Mouse (Mus musculus) hindbrain, embryonic 12.5 days (tissue): ENCODE results near the gene Stk11. TPM values are rescaled to one million over a fixed set of nuclear protein-coding genes. Genes with fewer than 3 reads are reported as not detected.
"Not testable (repeated sequence)": the region's sequence is repeated elsewhere in the genome, so short reads cannot be mapped to it uniquely, and the experiment has no call there.

Source experiments
- ATAC-seq: fragments of 200-750 bp; cut with Nextera tagmentation; 2 replicates; pipeline ENCODE4 v1.8.0; 2017; ENCODE audit warnings: moderate TSS enrichment; ENCODE audit not compliant: low FRiP score
- H3K27ac ChIP-seq: fragments of 300-500 bp; sonication (generic); 2 replicates; pipeline ENCODE4 v1.5.1; 2016; ENCODE audit warnings: mild to moderate bottlenecking
- H3K27me3 ChIP-seq: fragments of 300-500 bp; sonication (generic); 2 replicates; pipeline ENCODE4 v1.6.1; 2016; ENCODE audit warnings: mild to moderate bottlenecking
- H3K36me3 ChIP-seq: fragments of 300-500 bp; sonication (generic); 2 replicates; pipeline ENCODE4 v1.6.1; 2016; ENCODE audit warnings: mild to moderate bottlenecking
- H3K4me1 ChIP-seq: fragments of 300-500 bp; sonication (generic); 2 replicates; pipeline ENCODE4 v1.6.1; 2016
- H3K4me2 ChIP-seq: fragments of 300-500 bp; sonication (generic); replicated peaks from 2 replicates; pipeline ENCODE4 v1.6.1; 2016; ENCODE audit warnings: mild to moderate bottlenecking
- H3K4me3 ChIP-seq: fragments of 300-500 bp; sonication (generic); 2 replicates; pipeline ENCODE4 v1.5.1; 2016; ENCODE audit warnings: mild to moderate bottlenecking
- H3K9ac ChIP-seq: fragments of 300-500 bp; sonication (generic); 2 replicates; pipeline ENCODE4 v1.6.1; 2016; ENCODE audit warnings: mild to moderate bottlenecking, moderate library complexity
- H3K9me3 ChIP-seq: fragments of 300-500 bp; sonication (generic); replicated peaks from 2 replicates; pipeline ENCODE4 v1.6.1; 2016; ENCODE audit warnings: mild to moderate bottlenecking
- WGBS: fragments of 180-500 bp; shearing (Covaris S2); methylation state at CpG from one replicate; pipeline ENCODE4 v1.1.7; 2016; 5-methylcytosine and 5-hydroxymethylcytosine counted together
- polyA plus RNA-seq: library from polyadenylated mRNA; unstranded; fragments of >200 nt; fragmentation: Nextera tagmentation; extraction: Ambion mirVana; gene quantifications from 2 replicates; pipeline ENCODE4 v1.2.1, GENCODE M21; 2016

The Stk11 gene
- polyA plus RNA-seq, 1 experiment from 2014 or later, result 16.1 TPM

DNA sequence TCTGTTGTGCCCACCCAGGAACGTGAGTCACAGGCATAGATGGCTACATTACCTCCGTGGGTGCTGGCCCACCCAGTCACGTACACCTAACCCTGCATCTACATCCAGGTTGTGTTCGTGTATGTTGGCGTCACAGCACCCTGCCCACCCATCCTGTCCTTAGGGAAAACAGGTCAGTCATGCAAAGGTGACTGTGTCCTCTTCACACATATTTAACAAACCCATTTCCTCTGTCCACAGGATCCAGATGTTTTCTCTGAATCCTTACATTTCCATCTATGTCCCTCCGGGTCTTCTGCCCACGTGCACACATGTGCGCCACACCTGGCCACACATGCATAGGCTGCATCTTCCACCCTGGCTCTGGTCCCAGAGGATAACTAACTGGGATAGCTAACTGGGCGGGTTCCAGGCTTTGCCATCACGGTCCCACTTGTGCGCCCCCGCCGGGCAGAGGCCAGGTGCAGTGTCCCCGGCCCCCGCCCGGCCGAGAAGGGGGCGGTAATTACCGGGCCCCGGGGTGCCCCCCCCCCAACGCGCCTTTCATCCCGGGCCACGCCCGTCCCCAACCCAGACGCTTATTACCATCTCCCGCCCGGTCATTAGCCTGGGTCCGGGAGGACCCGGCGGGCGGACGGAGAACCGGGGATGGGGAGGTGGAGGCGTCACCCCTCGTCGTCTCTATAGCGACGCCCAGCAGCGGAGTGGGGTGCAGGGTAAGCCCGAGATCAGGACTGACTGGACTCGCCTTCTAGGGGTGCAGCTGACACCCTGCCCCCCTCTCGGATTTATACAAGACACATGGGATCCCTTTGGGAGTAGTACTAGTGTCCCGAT, 48.8 kb downstream of the Stk11 start:
- 9% methylated on average over 44 of the region's 44 CpGs for WGBS
- peaks cover 67% of the 10 kb centered on the region for H3K4me1 ChIP-seq
- H3K9me3 ChIP-seq, result no peaks in the 10 kb centered on the region
- H3K9ac ChIP-seq, result peak overlapping the region; percentile 72
- H3K4me2 ChIP-seq, result peak overlapping the region; percentile 80
- no peaks in the 10 kb centered on the region for H3K27me3 ChIP-seq
- peaks cover 4% of the 10 kb centered on the region; the same call in 1 of the 2 replicates for H3K36me3 ChIP-seq
- H3K27ac ChIP-seq, result peak overlapping the region; percentile 88
- ATAC-seq, result no peak
- H3K4me3 ChIP-seq, result peak overlapping the region; percentile 35

- peak overlapping the region; percentile 80 for H3K4me2 ChIP-seq
- no peaks in the 10 kb centered on the region for H3K27me3 ChIP-seq
- peak overlapping the region; percentile 72 for H3K9ac ChIP-seq
- under 1% methylated on average over 17 of the region's 17 CpGs for WGBS
- peaks cover 8% of the 10 kb centered on the region for H3K36me3 ChIP-seq
- H3K27ac ChIP-seq, result peak overlapping the region; percentile 88
- peak; percentile 21 for ATAC-seq
- peaks cover 69% of the 10 kb centered on the region for H3K4me1 ChIP-seq
- H3K4me3 ChIP-seq, result peak overlapping the region; percentile 35
- no peaks in the 10 kb centered on the region for H3K9me3 ChIP-seq
These were observed 49.4 kb downstream of the Stk11 start for GRCm38 (mm10) chr10:80164998-80165344.

DNA sequence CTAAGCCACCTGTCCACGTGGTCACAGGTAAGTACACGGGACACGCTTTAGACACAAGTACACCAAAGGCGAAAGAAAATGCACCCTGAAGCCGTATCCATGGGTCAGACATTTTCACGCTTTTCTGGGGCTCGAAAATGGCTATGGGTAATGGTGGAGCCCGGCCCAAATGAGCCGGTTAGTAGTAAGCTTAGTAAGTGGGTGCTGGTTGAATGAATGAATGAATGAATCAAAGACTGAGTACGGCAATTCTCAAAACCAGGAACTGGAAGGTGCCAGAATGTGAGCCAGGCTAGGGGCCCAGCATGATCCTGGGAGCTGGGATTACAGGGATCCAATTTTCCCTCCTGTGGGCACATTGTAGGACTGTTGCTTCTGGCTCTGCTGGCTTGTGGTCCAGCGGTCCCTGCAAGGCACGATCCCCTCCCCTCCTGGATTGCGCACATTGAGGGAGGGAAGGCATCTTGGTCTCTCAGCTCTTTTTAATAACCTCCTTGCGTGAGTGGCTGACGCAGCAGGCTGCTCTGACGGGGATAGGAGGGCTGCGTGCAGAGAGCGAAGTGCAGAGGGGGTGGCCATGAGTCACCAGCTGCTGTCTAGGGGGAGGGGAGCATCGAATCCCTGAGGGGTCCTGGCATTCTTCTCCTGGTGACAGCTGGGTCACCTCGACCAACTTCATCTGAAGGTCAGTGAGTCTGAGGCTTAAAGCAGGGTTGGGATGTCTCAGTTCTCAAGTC, 50.0 kb downstream of the Stk11 start, which contains the start of gene Cirbp:
Cirbp (plus strand) TSS at position 594 of the 737 bp plus-strand sequence.
- Histone ChIP-seq H3K36me3 (peaks cover 14% of the 10 kb centered on the region), H3K4me3 (peak within 1 kb of the TSS; percentile 94), H3K9ac (peak within 1 kb of the TSS; percentile 99), H3K4me2 (peak within 1 kb of the TSS; percentile 89), H3K9me3 (no peaks in the 10 kb centered on the region), H3K27me3 (no peaks in the 10 kb centered on the region), H3K4me1 (peaks cover 69% of the 10 kb centered on the region), H3K27ac (peak within 1 kb of the TSS; percentile 99)
- 13% methylated on average over 20 of the region's 20 CpGs for WGBS
- 0 out of 2 replicates have a peak, but pooled peaks have one; percentile 5 for ATAC-seq

GRCm38 (mm10) chr10:80166136-80166535, 50.5 kb downstream of the Stk11 start:
- WGBS, result 91% methylated on average over 4 of the region's 4 CpGs
- not testable (repeated sequence) for H3K4me3 ChIP-seq
- H3K27ac ChIP-seq, result peak overlapping the region; percentile 99

DNA sequence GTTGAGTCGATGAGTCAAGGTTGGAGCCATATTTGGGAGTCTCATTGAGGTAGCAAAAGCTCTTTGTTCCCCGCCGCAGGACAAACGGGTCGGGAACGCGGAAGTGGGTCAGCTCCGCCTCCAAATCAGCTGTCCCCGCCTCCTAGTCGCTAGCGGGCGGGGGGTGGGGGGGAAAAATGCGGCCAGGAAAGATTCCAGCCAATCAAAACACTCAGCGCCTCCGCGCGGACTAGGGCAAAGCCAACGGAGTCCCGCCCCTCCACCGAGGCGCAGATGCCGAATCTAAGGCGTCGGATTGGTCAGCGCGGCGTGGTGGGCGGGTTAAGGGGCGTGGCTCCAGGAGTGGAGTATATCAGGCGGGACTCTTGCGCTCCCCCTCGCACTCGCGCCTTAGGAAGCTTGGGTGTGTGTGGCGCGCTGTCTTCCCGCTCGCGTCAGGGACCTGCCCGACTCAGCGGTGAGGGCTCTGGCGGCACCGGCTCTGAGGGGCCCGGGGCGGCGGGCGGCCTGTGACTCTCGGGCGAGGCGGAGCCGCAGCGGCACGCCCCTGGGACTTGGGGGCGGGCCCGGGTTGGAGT, 51.9 kb downstream of the Stk11 start:
- H3K27ac ChIP-seq, result peak overlapping the region; percentile 99
- H3K9ac ChIP-seq, result peak overlapping the region; percentile 99
- peak overlapping the region; percentile 89 for H3K4me2 ChIP-seq
- peaks cover 69% of the 10 kb centered on the region for H3K4me1 ChIP-seq
- ATAC-seq, result peak; percentile 92
- peak overlapping the region; percentile 94 for H3K4me3 ChIP-seq
- under 1% methylated on average over 55 of the region's 55 CpGs for WGBS
- peaks cover 32% of the 10 kb centered on the region for H3K36me3 ChIP-seq
- no peaks in the 10 kb centered on the region for H3K9me3 ChIP-seq
- H3K27me3 ChIP-seq, result no peaks in the 10 kb centered on the region

More at GRCm38 (mm10) chr10:80166136-80166535, 50.5 kb downstream of the Stk11 start:
- not testable (repeated sequence) for ATAC-seq, H3K27me3 ChIP-seq, H3K9me3 ChIP-seq
- peaks cover 19% of the 10 kb centered on the region for H3K36me3 ChIP-seq
- H3K4me2 ChIP-seq, result peak overlapping the region; percentile 80
- H3K4me1 ChIP-seq, result peaks cover 66% of the 10 kb centered on the region
- H3K9ac ChIP-seq, result 0 out of 2 replicates have a peak overlapping the region, but pooled peaks have one; percentile 32

- Histone ChIP-seq H3K27ac (peak overlapping the region; percentile 99), H3K4me2 (peak overlapping the region; percentile 89), H3K4me3 (peak overlapping the region; percentile 94), H3K9ac (peak overlapping the region; percentile 99), H3K36me3 (peaks cover 32% of the 10 kb centered on the region), H3K9me3 (no peaks in the 10 kb centered on the region), H3K27me3 (no peaks in the 10 kb centered on the region), H3K4me1 (peaks cover 67% of the 10 kb centered on the region)
- under 1% methylated on average over 45 of the region's 48 CpGs for WGBS
- peak; percentile 47 for ATAC-seq
These were observed 52.5 kb downstream of the Stk11 start for GRCm38 (mm10) chr10:80168038-80168661.

DNA sequence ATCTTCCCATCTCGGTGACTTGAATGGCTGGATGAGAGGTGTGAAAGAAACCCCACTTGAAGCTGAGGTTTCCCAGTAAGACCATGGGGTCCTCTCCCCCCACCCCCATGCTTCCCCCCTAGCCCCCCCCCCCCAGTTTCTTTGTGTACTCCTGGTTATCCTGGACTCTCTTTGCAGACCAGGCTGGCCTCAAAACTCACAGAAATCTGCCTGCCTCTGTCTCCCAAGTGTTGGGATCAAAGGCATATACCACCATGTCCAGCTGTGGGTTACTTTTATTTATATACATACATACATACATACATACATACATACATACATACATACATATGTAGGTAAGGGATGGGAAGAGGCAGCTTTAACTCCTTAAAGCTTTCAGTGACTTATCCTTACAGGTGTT, 53.5 kb downstream of the Stk11 start:
- no peak for ATAC-seq
- Histone ChIP-seq H3K36me3 (peaks cover 32% of the 10 kb centered on the region), H3K9ac (peak overlapping the region; percentile 99), H3K4me3 (peak overlapping the region; percentile 94), H3K27me3 (no peaks in the 10 kb centered on the region), H3K4me1 (peaks cover 67% of the 10 kb centered on the region), H3K9me3 (no peaks in the 10 kb centered on the region), H3K4me2 (peak overlapping the region; percentile 89), H3K27ac (no peak overlapping the region)
- WGBS, result 70% methylated on average over 1 of the region's 1 CpGs

GRCm38 (mm10) chr10:80169651-80170050, 54.0 kb downstream of the Stk11 start:
- Histone ChIP-seq H3K36me3 (peaks cover 32% of the 10 kb centered on the region), H3K4me1 (peaks cover 61% of the 10 kb centered on the region), H3K27ac (no peak overlapping the region), H3K9ac (0 out of 2 replicates have a peak overlapping the region, but pooled peaks have one; percentile 9), H3K4me3 (no peak overlapping the region), H3K9me3 (no peaks in the 10 kb centered on the region), H3K4me2 (no peak overlapping the region; the same call in 1 of the 2 replicates), H3K27me3 (no peaks in the 10 kb centered on the region)
- WGBS, result 95% methylated on average over 7 of the region's 7 CpGs
- ATAC-seq, result no peak

GRCm38 (mm10) chr10:80170052-80170451, 54.4 kb downstream of the Stk11 start:
- H3K4me3 ChIP-seq, result no peak overlapping the region
- no peaks in the 10 kb centered on the region for H3K27me3 ChIP-seq
- H3K4me2 ChIP-seq, result no peak overlapping the region
- peaks cover 32% of the 10 kb centered on the region for H3K36me3 ChIP-seq
- 97% methylated on average over 16 of the region's 16 CpGs for WGBS
- H3K4me1 ChIP-seq, result peaks cover 58% of the 10 kb centered on the region
- H3K27ac ChIP-seq, result 0 out of 2 replicates have a peak overlapping the region, but pooled peaks have one; percentile 3
- ATAC-seq, result no peak
- no peaks in the 10 kb centered on the region for H3K9me3 ChIP-seq
- H3K9ac ChIP-seq, result 0 out of 2 replicates have a peak overlapping the region, but pooled peaks have one; percentile 9

DNA sequence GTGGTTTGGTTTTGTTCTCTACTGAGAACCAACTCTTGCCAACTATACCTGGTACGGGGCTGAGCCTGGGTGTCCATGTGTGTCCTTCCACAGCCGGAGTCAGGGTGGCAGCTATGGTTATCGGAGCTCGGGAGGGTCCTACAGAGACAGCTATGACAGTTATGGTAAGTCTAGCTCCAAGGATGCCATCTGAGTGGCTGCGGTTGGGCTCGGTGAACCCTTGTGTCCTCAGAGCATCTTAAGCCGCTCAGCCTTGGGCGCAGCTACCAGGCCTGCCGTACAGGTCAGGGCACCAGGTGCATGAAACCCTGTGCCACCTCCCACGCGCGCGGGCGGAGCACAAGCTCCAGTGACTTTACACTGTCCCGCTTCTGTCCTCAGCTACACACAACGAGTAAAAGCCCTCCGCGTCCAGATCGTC, 55.0 kb downstream of the Stk11 start:
- no peak overlapping the region for H3K4me2 ChIP-seq
- H3K4me3 ChIP-seq, result no peak overlapping the region
- H3K27ac ChIP-seq, result 0 out of 2 replicates have a peak overlapping the region, but pooled peaks have one; percentile 3
- 97% methylated on average over 19 of the region's 19 CpGs for WGBS
- ATAC-seq, result no peak
- H3K36me3 ChIP-seq, result peaks cover 32% of the 10 kb centered on the region
- H3K9me3 ChIP-seq, result no peaks in the 10 kb centered on the region
- H3K9ac ChIP-seq, result 0 out of 2 replicates have a peak overlapping the region, but pooled peaks have one; percentile 9
- H3K27me3 ChIP-seq, result no peaks in the 10 kb centered on the region
- H3K4me1 ChIP-seq, result peaks cover 53% of the 10 kb centered on the region

DNA sequence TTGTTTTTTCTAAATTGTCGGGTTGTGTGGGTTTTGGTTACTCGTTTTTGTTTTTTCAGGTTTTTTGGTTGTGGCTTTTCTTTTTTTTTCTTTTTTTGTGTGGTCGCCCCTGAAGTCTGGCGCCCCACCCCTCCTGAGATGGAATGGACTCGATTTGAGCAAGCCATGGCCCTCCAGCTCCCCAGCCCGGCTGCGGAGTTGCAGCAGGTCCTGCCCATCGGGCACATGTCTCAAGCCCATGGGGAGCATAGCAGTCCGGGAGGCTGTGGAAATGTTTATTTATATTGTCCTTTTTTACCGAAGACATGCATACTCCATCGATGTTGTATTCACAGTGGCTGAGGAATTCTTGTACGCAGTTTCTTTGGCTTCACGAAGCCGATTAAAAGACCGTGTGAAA, 55.6 kb downstream of the Stk11 start:
- 89% methylated on average over 15 of the region's 15 CpGs for WGBS
- Histone ChIP-seq H3K4me3 (no peak overlapping the region), H3K4me1 (peaks cover 55% of the 10 kb centered on the region), H3K9ac (peak overlapping the region; percentile 36; the same call in 1 of the 2 replicates), H3K4me2 (peak overlapping the region; percentile 65; the same call in 1 of the 2 replicates), H3K36me3 (peaks cover 32% of the 10 kb centered on the region), H3K9me3 (no peaks in the 10 kb centered on the region), H3K27ac (peak overlapping the region; percentile 89; the same call in 1 of the 2 replicates), H3K27me3 (no peaks in the 10 kb centered on the region)
- no peak for ATAC-seq
